Mouse (Mus musculus) MEL (cell line): ENCODE results near the gene Olfr1224-ps1.
"Not testable (repeated sequence)": the region's sequence is repeated elsewhere in the genome, so short reads cannot be mapped to it uniquely, and the experiment has no call there.

ENCODE experiments used
- CHD1 ChIP-seq: IDR thresholded peaks from 2 replicates; pipeline ENCODE4 v1.6.1; 2012; ENCODE audit warnings: low read depth, mild to moderate bottlenecking, inconsistent platforms, low read length, improper control_type of control experiment
- CTCF ChIP-seq, 3 experiments: IDR thresholded peaks in 2 of 3; conservative IDR thresholded peaks in 1 of 3; 2 replicates each; pipeline ENCODE4 v1.5.1; 2011 to 2012; ENCODE audit warnings: low read length in 3 of 3, low read depth in 2 of 3, mild to moderate bottlenecking in 2 of 3, improper control_type of control experiment in 1 of 3, inconsistent platforms in 1 of 3, mixed read lengths in 1 of 3, moderate library complexity in 1 of 3; ENCODE audit not compliant: control insufficient read depth in 1 of 3, insufficient read depth in 1 of 3, poor library complexity in 1 of 3, severe bottlenecking in 1 of 3
- MEF2A ChIP-seq: IDR thresholded peaks from 2 replicates; pipeline ENCODE4 v1.6.1; 2014; ENCODE audit warnings: low read depth, mild to moderate bottlenecking, inconsistent platforms, low read length, improper control_type of control experiment; ENCODE audit not compliant: poor library complexity, insufficient replicate concordance, severe bottlenecking; ENCODE audit errors: extremely low read depth

DNA sequence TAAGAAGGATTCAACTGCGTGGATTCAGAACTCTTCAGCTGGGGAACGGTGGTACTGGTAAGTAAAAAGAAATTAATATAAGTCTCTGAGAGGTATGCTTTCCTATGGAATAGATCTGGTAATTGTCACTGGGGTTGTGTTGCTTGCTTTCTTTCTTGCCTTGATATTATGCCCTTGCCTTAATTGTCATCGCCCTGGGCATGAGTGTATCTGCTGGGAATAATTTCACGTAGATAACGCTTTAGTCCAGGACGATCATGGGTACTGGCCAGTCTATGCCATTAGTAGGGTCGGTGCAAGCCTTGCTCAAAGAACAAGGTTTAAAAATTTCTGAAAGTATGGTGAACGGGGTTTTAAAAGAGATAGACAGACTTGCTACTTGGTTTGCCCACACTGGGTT, at the start of gene Olfr1224-ps1:
- TF ChIP-seq MEF2A; CHD1; CTCF (IDR thresholded peaks at IDR 0.05 in 2 of 3, conservative IDR thresholded peaks at IDR 0.05 in 1 of 3; ENCODE audit: control insufficient read depth in 1 of 3, insufficient read depth in 1 of 3, low read depth in 2 of 3, low read length in 3 of 3, poor library complexity in 1 of 3, severe bottlenecking in 1 of 3): not testable (repeated sequence)
